Mouse (Mus musculus): ENCODE data around the gene Gm49354. TPM values are rescaled to one million over a fixed set of nuclear protein-coding genes. Genes with fewer than 3 reads are reported as not detected.
A peak's percentile ranks its signal among the peaks of the same experiment; 100 is the strongest.
"Not testable (repeated sequence)": the region's sequence is repeated elsewhere in the genome, so short reads cannot be mapped to it uniquely, and the experiment has no call there.

Gene Gm49354
- total RNA-seq, 2 experiments from 2014 or later, result not detected

GRCm38 (mm10) chr13:59746711-59747110 lies 35.3 kb downstream of the Gm49354 start, which contains the start of gene 1700014D04Rik:
1700014D04Rik (minus strand) TSS chr13:59746752.
- no peak within 1 kb of the TSS for H3K4me3 ChIP-seq
- peak in 1 of 2 experiments; percentile 48 for DNase-seq (ENCODE audit: low spot score in 2 of 2)

GRCm38 (mm10) chr13:59746164-59746563 lies 35.9 kb downstream of the Gm49354 start:
- no peak for TF ChIP-seq CTCF (conservative IDR thresholded peaks at IDR 0.05)
- Histone ChIP-seq H3K27ac (no peak overlapping the region), H3K4me3 (no peak overlapping the region)
- DNase-seq (ENCODE audit: low spot score in 2 of 2), result no peak

More at GRCm38 (mm10) chr13:59746711-59747110, 35.3 kb downstream of the Gm49354 start, which contains the start of gene 1700014D04Rik:
- no peak for TF ChIP-seq CTCF (conservative IDR thresholded peaks at IDR 0.05)
- no peak within 1 kb of the TSS for H3K27ac ChIP-seq

- Histone ChIP-seq H3K27ac (no peak overlapping the region), H3K4me3 (no peak overlapping the region)
- no peak for TF ChIP-seq CTCF (conservative IDR thresholded peaks at IDR 0.05)
- DNase-seq (ENCODE audit: low spot score in 2 of 2), result no peak
These were observed 36.6 kb downstream of the Gm49354 start for GRCm38 (mm10) chr13:59745462-59745861.

DNA sequence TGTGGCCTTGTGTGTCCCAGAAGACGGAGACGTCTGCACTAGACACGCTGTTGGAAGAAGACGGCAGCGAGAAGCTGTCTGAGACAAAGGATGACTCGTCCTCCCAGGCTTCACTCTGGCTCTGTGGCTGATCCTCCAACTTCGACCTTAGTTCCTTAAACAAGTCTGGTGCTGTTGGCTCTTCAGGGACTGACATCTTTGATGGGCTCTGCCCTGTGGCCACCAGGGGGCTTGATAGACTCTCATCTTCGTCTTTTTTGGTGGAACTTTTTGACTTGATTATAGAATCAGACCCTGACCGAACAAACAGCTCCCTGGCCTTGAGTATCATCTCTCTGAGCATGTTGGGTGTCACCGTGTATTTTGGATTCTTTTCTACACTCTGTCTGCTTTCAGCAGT lies 40.3 kb downstream of the Gm49354 start:
- no peak for DNase-seq (ENCODE audit: low spot score in 2 of 2)
- no peak overlapping the region for H3K27ac ChIP-seq
- peak; percentile 62 for TF ChIP-seq CTCF (conservative IDR thresholded peaks at IDR 0.05)
- H3K4me3 ChIP-seq, result no peak overlapping the region

DNA sequence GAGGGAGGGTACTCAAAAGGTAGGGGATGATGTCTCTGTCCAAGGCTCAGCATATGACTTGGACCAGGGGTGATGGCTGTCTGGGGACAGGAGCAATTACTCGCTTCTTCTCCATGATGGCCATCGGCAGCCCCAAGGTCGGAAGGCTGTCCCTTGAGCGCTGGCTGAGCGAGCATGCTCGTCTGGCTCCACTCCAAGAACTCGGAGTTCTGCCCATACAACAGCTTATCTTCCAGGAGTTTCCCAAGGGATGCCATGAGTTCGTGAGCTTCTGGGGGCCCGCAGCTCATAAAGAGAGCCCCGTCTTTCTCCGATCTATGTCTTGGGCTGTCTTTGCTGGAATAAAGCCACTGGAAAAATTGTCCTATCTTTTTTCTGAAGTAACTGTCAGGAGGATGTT lies 40.9 kb downstream of the Gm49354 start:
- no peak for TF ChIP-seq CTCF (conservative IDR thresholded peaks at IDR 0.05)
- no peak for DNase-seq (ENCODE audit: low spot score in 2 of 2)
- no peak overlapping the region for H3K27ac ChIP-seq
- H3K4me3 ChIP-seq, result no peak overlapping the region

GRCm38 (mm10) chr13:59739397-59739796 lies 42.6 kb downstream of the Gm49354 start:
- TF ChIP-seq CTCF (conservative IDR thresholded peaks at IDR 0.05), result no peak

GRCm38 (mm10) chr13:59738455-59738854 lies 43.6 kb downstream of the Gm49354 start:
- Histone ChIP-seq H3K27ac (no peak overlapping the region), H3K4me3 (no peak overlapping the region)
- DNase-seq (ENCODE audit: low spot score in 2 of 2), result no peak
- TF ChIP-seq CTCF (conservative IDR thresholded peaks at IDR 0.05), result no peak

More at GRCm38 (mm10) chr13:59739397-59739796, 42.6 kb downstream of the Gm49354 start:
- Histone ChIP-seq H3K4me3 (no peak overlapping the region), H3K27ac (no peak overlapping the region)
- no peak for DNase-seq (ENCODE audit: low spot score in 2 of 2)

- DNase-seq (ENCODE audit: low spot score in 2 of 2), result no peak
- H3K27ac ChIP-seq, result no peak overlapping the region
- TF ChIP-seq CTCF (conservative IDR thresholded peaks at IDR 0.05), result peak; percentile 21
- no peak overlapping the region for H3K4me3 ChIP-seq
These were observed 46.9 kb downstream of the Gm49354 start for GRCm38 (mm10) chr13:59735190-59735589.

DNA sequence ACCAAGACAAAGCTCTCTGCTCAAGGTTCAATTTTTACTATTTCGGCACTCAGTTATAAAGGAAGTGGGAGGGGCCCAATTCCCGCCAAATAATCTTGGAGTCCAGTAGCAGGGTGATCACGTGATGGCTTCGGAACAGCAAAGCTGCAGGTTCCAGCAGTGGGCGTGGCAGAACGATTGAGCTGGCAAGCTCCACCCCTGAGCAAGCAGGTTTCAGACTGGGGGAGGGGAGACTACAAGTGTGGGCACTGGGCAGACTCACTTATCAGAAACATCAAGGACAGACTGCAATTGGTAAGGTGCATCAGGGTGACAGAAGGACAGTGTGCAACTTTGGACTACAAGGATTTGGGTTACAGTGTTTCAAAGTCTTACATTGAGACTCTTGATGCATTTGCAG lies 47.7 kb downstream of the Gm49354 start:
- not testable (repeated sequence) for H3K27ac ChIP-seq; DNase-seq (ENCODE audit: low spot score in 2 of 2); H3K4me3 ChIP-seq

DNA sequence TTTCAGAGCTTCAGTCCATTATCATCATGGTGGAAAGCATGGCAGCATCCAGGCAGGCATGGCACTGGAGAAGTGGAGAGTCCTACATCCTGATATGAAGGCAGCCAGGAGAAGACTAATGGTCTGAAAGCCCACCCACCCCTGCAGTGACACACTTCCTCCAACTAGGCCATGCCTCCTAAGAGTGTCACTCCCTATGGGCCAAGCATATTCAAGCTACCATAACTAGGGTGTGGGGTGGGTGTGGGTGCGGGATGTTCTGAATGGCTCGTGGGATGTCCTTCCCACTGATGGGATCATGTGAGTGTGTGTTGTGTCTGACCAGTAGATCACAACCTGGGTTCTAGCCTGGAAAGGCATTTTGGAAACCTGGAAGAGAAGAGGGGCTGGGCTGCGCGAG lies 48.1 kb downstream of the Gm49354 start:
- Histone ChIP-seq H3K4me3 (no peak overlapping the region), H3K27ac (no peak overlapping the region)
- TF ChIP-seq CTCF (conservative IDR thresholded peaks at IDR 0.05), result no peak
- DNase-seq (ENCODE audit: low spot score in 2 of 2), result no peak

GRCm38 (mm10) chr13:59731652-59732051 lies 50.4 kb downstream of the Gm49354 start, which contains the start of gene Spata31d1d:
Spata31d1d (minus strand) TSS chr13:59731752.
- no peak within 1 kb of the TSS for H3K27ac ChIP-seq
- no peak for DNase-seq (ENCODE audit: low spot score in 2 of 2)
- no peak for TF ChIP-seq CTCF (conservative IDR thresholded peaks at IDR 0.05)
- H3K4me3 ChIP-seq, result no peak within 1 kb of the TSS

- TF ChIP-seq CTCF (conservative IDR thresholded peaks at IDR 0.05), result peak; percentile 99
- peak; percentile 88 to 92 for DNase-seq (ENCODE audit: low spot score in 2 of 2)
These were observed 53.5 kb downstream of the Gm49354 start for GRCm38 (mm10) chr13:59728378-59729093.

GRCm38 (mm10) chr13:59726139-59726867 lies 55.7 kb downstream of the Gm49354 start:
- TF ChIP-seq CTCF (conservative IDR thresholded peaks at IDR 0.05), result no peak
- peak overlapping the region; percentile 32; the same call in 1 of the 2 replicates for H3K4me3 ChIP-seq
- H3K27ac ChIP-seq, result no peak overlapping the region
- DNase-seq (ENCODE audit: low spot score in 2 of 2), result no peak

More at GRCm38 (mm10) chr13:59728378-59729093, 53.5 kb downstream of the Gm49354 start:
- no peak overlapping the region for H3K27ac ChIP-seq
- H3K4me3 ChIP-seq, result no peak overlapping the region

DNA sequence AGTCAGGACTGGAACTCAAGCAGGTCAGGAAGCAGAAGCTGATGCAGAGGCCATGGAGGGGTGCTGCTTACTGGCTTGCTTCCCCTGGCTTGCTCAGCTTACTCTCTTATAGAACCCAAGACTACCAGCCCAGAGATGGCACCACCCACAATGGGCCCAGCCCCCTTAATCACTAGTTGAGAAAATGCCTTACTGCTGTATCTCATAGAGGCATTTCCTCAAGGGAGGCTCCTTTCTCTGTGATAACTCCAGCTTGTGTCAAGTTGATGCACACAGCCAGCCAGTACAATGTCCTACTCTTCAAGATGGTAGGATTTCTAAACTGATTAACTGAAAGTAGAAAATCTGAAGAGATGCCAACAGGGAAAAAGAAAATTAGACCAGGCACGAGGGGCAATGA lies 60.0 kb downstream of the Gm49354 start:
- H3K27ac ChIP-seq; DNase-seq (ENCODE audit: low spot score in 2 of 2); H3K4me3 ChIP-seq: not testable (repeated sequence)

All from layer of hippocampus, adult 2 months (tissue).